Mouse (Mus musculus): ENCODE measurements around the gene Car5a. TPM values are rescaled to one million over a fixed set of nuclear protein-coding genes. Genes with fewer than 3 reads are reported as not detected.

Car5a gene
- polyA plus RNA-seq, 1 experiment from 2014 or later, result 0.69 TPM

GRCm38 (mm10) chr8:121952800-121953199 is 8.1 kb upstream of the Car5a start:
- H3K4me2 ChIP-seq, result peak overlapping the region; percentile 87
- ATAC-seq, result no peak
- H3K36me3 ChIP-seq, result peaks cover 42% of the 10 kb centered on the region
- H3K27ac ChIP-seq, result 0 out of 2 replicates have a peak overlapping the region, but pooled peaks have one; percentile 5
- H3K9me3 ChIP-seq (replicated peaks), result no peaks in the 10 kb centered on the region
- H3K4me1 ChIP-seq, result peaks cover 86% of the 10 kb centered on the region
- H3K4me3 ChIP-seq, result peak overlapping the region; percentile 94; the same call in 1 of the 2 replicates
- WGBS (ENCODE audit: insufficient replicate concordance), result 84% methylated on average over 7 of the region's 7 CpGs
- H3K27me3 ChIP-seq (replicated peaks), result no peaks in the 10 kb centered on the region
- peak overlapping the region; percentile 95; the same call in 1 of the 2 replicates for H3K9ac ChIP-seq

GRCm38 (mm10) chr8:121952122-121952521 is 7.4 kb upstream of the Car5a start:
- H3K4me1 ChIP-seq, result peaks cover 86% of the 10 kb centered on the region
- no peaks in the 10 kb centered on the region for H3K27me3 ChIP-seq (replicated peaks)
- H3K27ac ChIP-seq, result peak overlapping the region; percentile 98
- peaks cover 36% of the 10 kb centered on the region for H3K36me3 ChIP-seq
- ATAC-seq, result no peak
- H3K4me2 ChIP-seq, result peak overlapping the region; percentile 87
- peak overlapping the region; percentile 94 for H3K4me3 ChIP-seq
- peak overlapping the region; percentile 95 for H3K9ac ChIP-seq
- H3K9me3 ChIP-seq (replicated peaks), result no peaks in the 10 kb centered on the region

- H3K4me1 ChIP-seq, result peaks cover 86% of the 10 kb centered on the region
- peak overlapping the region; percentile 94 for H3K4me3 ChIP-seq
- H3K9ac ChIP-seq, result peak overlapping the region; percentile 95
- no peak for ATAC-seq
- no peaks in the 10 kb centered on the region for H3K27me3 ChIP-seq (replicated peaks)
- H3K27ac ChIP-seq, result peak overlapping the region; percentile 98
- H3K9me3 ChIP-seq (replicated peaks), result no peaks in the 10 kb centered on the region
- 10% methylated on average over 7 of the region's 7 CpGs for WGBS (ENCODE audit: insufficient replicate concordance)
- peak overlapping the region; percentile 87 for H3K4me2 ChIP-seq
- peaks cover 33% of the 10 kb centered on the region for H3K36me3 ChIP-seq
These were observed 6.9 kb upstream of the Car5a start for GRCm38 (mm10) chr8:121951656-121952009.

GRCm38 (mm10) chr8:121950749-121951655 is 6.3 kb upstream of the Car5a start:
- Histone ChIP-seq H3K27ac (peak overlapping the region; percentile 98), H3K9me3 (replicated peaks) (no peaks in the 10 kb centered on the region), H3K27me3 (replicated peaks) (no peaks in the 10 kb centered on the region), H3K9ac (peak overlapping the region; percentile 95), H3K4me1 (peaks cover 86% of the 10 kb centered on the region), H3K36me3 (peaks cover 33% of the 10 kb centered on the region), H3K4me2 (peak overlapping the region; percentile 87), H3K4me3 (peak overlapping the region; percentile 94)
- ATAC-seq, result peak; percentile 1; the same call in 1 of the 2 replicates
- WGBS (ENCODE audit: insufficient replicate concordance), result 3% methylated on average over 85 of the region's 97 CpGs

- Histone ChIP-seq H3K4me3 (peak overlapping the region; percentile 94), H3K4me2 (peak overlapping the region; percentile 87), H3K9ac (peak overlapping the region; percentile 95), H3K27ac (peak overlapping the region; percentile 98), H3K36me3 (peaks cover 26% of the 10 kb centered on the region), H3K27me3 (replicated peaks) (0 out of 2 replicates have a peak, but pooled peaks cover 2% of the 10 kb centered on the region), H3K9me3 (replicated peaks) (no peaks in the 10 kb centered on the region), H3K4me1 (peaks cover 78% of the 10 kb centered on the region)
- 1% methylated on average over 60 of the region's 66 CpGs for WGBS (ENCODE audit: insufficient replicate concordance)
- ATAC-seq, result peak; percentile 92
These were observed 5.4 kb upstream of the Car5a start for GRCm38 (mm10) chr8:121949941-121950748.

- Histone ChIP-seq H3K4me1 (peaks cover 70% of the 10 kb centered on the region), H3K4me3 (peak within 1 kb of the TSS; percentile 94), H3K9ac (peak within 1 kb of the TSS; percentile 95), H3K27me3 (replicated peaks) (peaks cover 7% of the 10 kb centered on the region; the same call in 1 of the 2 replicates), H3K36me3 (peaks cover 18% of the 10 kb centered on the region), H3K4me2 (peak within 1 kb of the TSS; percentile 87), H3K27ac (peak within 1 kb of the TSS; percentile 98), H3K9me3 (replicated peaks) (no peaks in the 10 kb centered on the region)
- 51% methylated on average over 6 of the region's 6 CpGs for WGBS (ENCODE audit: insufficient replicate concordance)
- ATAC-seq, result no peak
These were observed 4.6 kb upstream of the Car5a start, which contains the start of gene Banp for GRCm38 (mm10) chr8:121949222-121949800. TSS of gene Banp (plus strand) at chr8:121949750.

- peaks cover 62% of the 10 kb centered on the region for H3K4me1 ChIP-seq
- peaks cover 7% of the 10 kb centered on the region; the same call in 1 of the 2 replicates for H3K27me3 ChIP-seq (replicated peaks)
- 53% methylated on average over 19 of the region's 19 CpGs for WGBS (ENCODE audit: insufficient replicate concordance)
- ATAC-seq, result no peak
- peak overlapping the region; percentile 58 for H3K4me3 ChIP-seq
- H3K4me2 ChIP-seq, result peak overlapping the region; percentile 87
- peaks cover 10% of the 10 kb centered on the region for H3K36me3 ChIP-seq
- peak overlapping the region; percentile 78 for H3K9ac ChIP-seq
- H3K27ac ChIP-seq, result peak overlapping the region; percentile 92
- H3K9me3 ChIP-seq (replicated peaks), result no peaks in the 10 kb centered on the region
These were observed 3.8 kb upstream of the Car5a start for GRCm38 (mm10) chr8:121948321-121949145.

GRCm38 (mm10) chr8:121947753-121948141 is 3.0 kb upstream of the Car5a start:
- H3K9me3 ChIP-seq (replicated peaks), result no peaks in the 10 kb centered on the region
- peak overlapping the region; percentile 58 for H3K4me3 ChIP-seq
- peak; percentile 61 for ATAC-seq
- H3K27me3 ChIP-seq (replicated peaks), result peaks cover 7% of the 10 kb centered on the region; the same call in 1 of the 2 replicates
- H3K4me2 ChIP-seq, result peak overlapping the region; percentile 87
- peak overlapping the region; percentile 92 for H3K27ac ChIP-seq
- H3K9ac ChIP-seq, result peak overlapping the region; percentile 78
- peaks cover 2% of the 10 kb centered on the region for H3K36me3 ChIP-seq
- H3K4me1 ChIP-seq, result peaks cover 54% of the 10 kb centered on the region
- 1% methylated on average over 18 of the region's 18 CpGs for WGBS (ENCODE audit: insufficient replicate concordance)

- peak overlapping the region; percentile 78 for H3K9ac ChIP-seq
- no peaks in the 10 kb centered on the region for H3K9me3 ChIP-seq (replicated peaks)
- ATAC-seq, result no peak
- peaks cover 9% of the 10 kb centered on the region for H3K27me3 ChIP-seq (replicated peaks)
- no peaks in the 10 kb centered on the region for H3K36me3 ChIP-seq
- peak overlapping the region; percentile 92 for H3K27ac ChIP-seq
- H3K4me2 ChIP-seq, result peak overlapping the region; percentile 87
- 34% methylated on average over 19 of the region's 19 CpGs for WGBS (ENCODE audit: insufficient replicate concordance)
- peaks cover 49% of the 10 kb centered on the region for H3K4me1 ChIP-seq
- H3K4me3 ChIP-seq, result peak overlapping the region; percentile 58
These were observed 2.5 kb upstream of the Car5a start for GRCm38 (mm10) chr8:121947047-121947752.

- WGBS (ENCODE audit: insufficient replicate concordance), result 76% methylated on average over 7 of the region's 7 CpGs
- Histone ChIP-seq H3K4me1 (peaks cover 40% of the 10 kb centered on the region), H3K9me3 (replicated peaks) (no peaks in the 10 kb centered on the region), H3K27me3 (replicated peaks) (peaks cover 17% of the 10 kb centered on the region), H3K27ac (no peak overlapping the region), H3K4me3 (no peak overlapping the region), H3K36me3 (no peaks in the 10 kb centered on the region), H3K4me2 (peak overlapping the region; percentile 87; the same call in 1 of the 2 replicates), H3K9ac (no peak overlapping the region)
- ATAC-seq, result no peak
These were observed 1.6 kb upstream of the Car5a start for GRCm38 (mm10) chr8:121946351-121946750.

Data from liver, embryonic 12.5 days (tissue).